Mouse (Mus musculus) embryonic facial prominence, embryonic 12.5 days (tissue): ENCODE measurements around the gene Asah2. TPM values are rescaled to one million over a fixed set of nuclear protein-coding genes. Genes with fewer than 3 reads are reported as not detected.

Source experiments
- ATAC-seq: fragments of 200-750 bp; cut with Nextera tagmentation; 2 replicates; pipeline ENCODE4 v1.8.0; 2017; ENCODE audit not compliant: insufficient number of reproducible peaks, insufficient read depth, low FRiP score, low TSS enrichment
- H3K27ac ChIP-seq: fragments of 300-500 bp; sonication (generic); 2 replicates; pipeline ENCODE4 v1.5.1; 2016; ENCODE audit warnings: mild to moderate bottlenecking
- H3K27me3 ChIP-seq: fragments of 300-500 bp; sonication (generic); 2 replicates; pipeline ENCODE4 v1.6.1; 2016; ENCODE audit warnings: mild to moderate bottlenecking, moderate library complexity
- H3K36me3 ChIP-seq: fragments of 300-500 bp; sonication (generic); 2 replicates; pipeline ENCODE4 v1.6.1; 2016; ENCODE audit warnings: mild to moderate bottlenecking
- H3K4me1 ChIP-seq: fragments of 300-500 bp; sonication (generic); 2 replicates; pipeline ENCODE4 v1.6.1; 2016
- H3K4me2 ChIP-seq: fragments of 300-500 bp; sonication (generic); replicated peaks from 2 replicates; pipeline ENCODE4 v1.6.1; 2016; ENCODE audit warnings: mild to moderate bottlenecking, moderate library complexity
- H3K4me3 ChIP-seq: fragments of 300-500 bp; sonication (generic); 2 replicates; pipeline ENCODE4 v1.5.1; 2016; ENCODE audit warnings: mild to moderate bottlenecking
- H3K9ac ChIP-seq: fragments of 300-500 bp; sonication (generic); 2 replicates; pipeline ENCODE4 v1.6.1; 2016; ENCODE audit warnings: mild to moderate bottlenecking, moderate library complexity
- H3K9me3 ChIP-seq: fragments of 300-500 bp; sonication (generic); 2 replicates; pipeline ENCODE4 v1.6.1; 2016; ENCODE audit warnings: mild to moderate bottlenecking, moderate library complexity
- WGBS: fragments of 180-500 bp; shearing (Covaris S2); methylation state at CpG from one replicate; pipeline ENCODE4 v1.1.7; 2016; 5-methylcytosine and 5-hydroxymethylcytosine counted together
- polyA plus RNA-seq: library from polyadenylated mRNA; unstranded; fragments of >200 nt; fragmentation: Nextera tagmentation; extraction: Ambion mirVana; gene quantifications from 2 replicates; pipeline ENCODE4 v1.2.1, GENCODE M21; 2016

Asah2 gene
- polyA plus RNA-seq, 1 experiment from 2014 or later: 1.6 TPM

DNA sequence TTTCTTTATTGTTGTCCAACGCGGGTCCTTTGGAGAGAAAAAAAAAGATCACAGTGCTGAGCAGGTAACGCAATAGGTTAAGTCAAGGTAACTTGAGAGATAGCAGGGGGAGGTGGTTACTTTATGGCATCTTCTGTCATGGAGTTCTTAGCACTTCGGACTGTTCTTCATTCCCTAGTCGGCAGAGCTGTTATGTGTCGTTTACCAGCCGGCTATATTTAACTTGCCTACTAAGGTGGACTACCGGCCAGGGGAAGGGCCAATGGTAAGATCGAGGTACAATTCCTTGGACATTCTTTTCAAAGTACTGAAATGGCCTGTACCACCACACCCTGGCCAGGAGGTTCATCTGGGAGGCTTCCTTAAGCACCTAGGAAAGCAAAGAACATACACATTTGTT, 16.1 kb upstream of the Asah2 start:
- 0 out of 2 replicates have a peak, but pooled peaks cover 5% of the 10 kb centered on the region for H3K36me3 ChIP-seq
- 91% methylated on average over 9 of the region's 9 CpGs for WGBS
- no peak overlapping the region for H3K27ac ChIP-seq
- no peak for ATAC-seq
- no peaks in the 10 kb centered on the region for H3K9me3 ChIP-seq
- no peak overlapping the region for H3K4me2 ChIP-seq
- no peak overlapping the region for H3K4me3 ChIP-seq
- no peak overlapping the region for H3K9ac ChIP-seq
- no peaks in the 10 kb centered on the region for H3K4me1 ChIP-seq
- H3K27me3 ChIP-seq: no peaks in the 10 kb centered on the region

DNA sequence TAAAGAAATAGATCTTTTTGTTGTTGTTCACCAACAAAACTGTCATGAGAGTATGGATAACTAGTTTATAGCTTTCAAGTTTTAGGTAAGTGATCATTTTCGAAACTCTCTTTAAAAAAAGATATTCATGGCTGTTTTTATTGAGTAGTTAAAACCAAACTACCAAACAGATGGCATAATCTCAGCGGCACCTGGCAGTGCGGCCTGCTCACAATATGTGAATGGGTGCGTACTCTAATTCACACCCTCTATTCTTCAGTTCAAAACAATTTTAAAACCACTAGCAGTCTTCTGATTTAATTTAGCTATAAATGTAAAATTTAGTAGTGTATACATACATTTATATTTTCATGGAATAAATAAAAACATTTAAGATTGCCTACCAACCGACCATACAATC, 15.2 kb upstream of the Asah2 start:
- H3K36me3 ChIP-seq: 0 out of 2 replicates have a peak, but pooled peaks cover 5% of the 10 kb centered on the region
- 94% methylated on average over 5 of the region's 5 CpGs for WGBS
- no peaks in the 10 kb centered on the region for H3K9me3 ChIP-seq
- H3K9ac ChIP-seq: no peak overlapping the region
- no peak overlapping the region for H3K27ac ChIP-seq
- no peak for ATAC-seq
- no peak overlapping the region for H3K4me2 ChIP-seq
- H3K27me3 ChIP-seq: no peaks in the 10 kb centered on the region
- H3K4me1 ChIP-seq: no peaks in the 10 kb centered on the region
- H3K4me3 ChIP-seq: no peak overlapping the region

- WGBS: 85% methylated on average over 1 of the region's 1 CpGs
- H3K9ac ChIP-seq: no peak overlapping the region
- H3K4me3 ChIP-seq: no peak overlapping the region
- H3K4me2 ChIP-seq: no peak overlapping the region
- H3K4me1 ChIP-seq: no peaks in the 10 kb centered on the region
- H3K27me3 ChIP-seq: no peaks in the 10 kb centered on the region
- H3K27ac ChIP-seq: no peak overlapping the region
- H3K36me3 ChIP-seq: 0 out of 2 replicates have a peak, but pooled peaks cover 5% of the 10 kb centered on the region
- ATAC-seq: no peak
- H3K9me3 ChIP-seq: no peaks in the 10 kb centered on the region
Measured at GRCm38 (mm10) chr19:32120798-32121197, 12.8 kb upstream of the Asah2 start.

DNA sequence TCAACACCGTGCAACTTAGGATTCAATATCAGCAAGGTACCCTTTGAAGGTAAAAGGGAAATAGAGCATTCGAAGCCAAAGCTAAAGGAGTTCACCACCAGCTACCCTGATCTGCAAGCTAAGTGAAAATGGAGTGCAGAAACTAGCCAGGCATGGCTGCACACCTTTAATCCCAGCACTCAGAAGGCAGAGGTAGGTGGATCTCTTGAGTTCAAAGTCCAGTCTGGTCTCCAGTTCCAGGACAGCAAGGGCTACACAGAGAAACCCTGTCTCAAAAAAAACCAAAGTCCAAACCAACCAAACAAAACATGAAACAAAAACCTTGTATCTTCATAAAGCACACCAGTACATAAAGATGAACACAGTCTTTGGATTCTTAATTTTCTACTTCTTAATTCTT, 11.7 kb upstream of the Asah2 start:
- ATAC-seq: no peak
- no peak overlapping the region for H3K4me2 ChIP-seq
- H3K4me1 ChIP-seq: no peaks in the 10 kb centered on the region
- H3K27me3 ChIP-seq: no peaks in the 10 kb centered on the region
- H3K27ac ChIP-seq: no peak overlapping the region
- 94% methylated on average over 2 of the region's 2 CpGs for WGBS
- H3K36me3 ChIP-seq: 0 out of 2 replicates have a peak, but pooled peaks cover 5% of the 10 kb centered on the region
- H3K9me3 ChIP-seq: no peaks in the 10 kb centered on the region
- H3K4me3 ChIP-seq: no peak overlapping the region
- no peak overlapping the region for H3K9ac ChIP-seq

GRCm38 (mm10) chr19:32118496-32118895, 10.5 kb upstream of the Asah2 start:
- Histone ChIP-seq H3K9ac (no peak overlapping the region), H3K4me3 (no peak overlapping the region), H3K36me3 (no peaks in the 10 kb centered on the region), H3K27ac (no peak overlapping the region), H3K27me3 (no peaks in the 10 kb centered on the region), H3K4me2 (no peak overlapping the region), H3K4me1 (no peaks in the 10 kb centered on the region), H3K9me3 (no peaks in the 10 kb centered on the region)
- ATAC-seq: no peak
- WGBS: 82% methylated on average over 3 of the region's 3 CpGs

DNA sequence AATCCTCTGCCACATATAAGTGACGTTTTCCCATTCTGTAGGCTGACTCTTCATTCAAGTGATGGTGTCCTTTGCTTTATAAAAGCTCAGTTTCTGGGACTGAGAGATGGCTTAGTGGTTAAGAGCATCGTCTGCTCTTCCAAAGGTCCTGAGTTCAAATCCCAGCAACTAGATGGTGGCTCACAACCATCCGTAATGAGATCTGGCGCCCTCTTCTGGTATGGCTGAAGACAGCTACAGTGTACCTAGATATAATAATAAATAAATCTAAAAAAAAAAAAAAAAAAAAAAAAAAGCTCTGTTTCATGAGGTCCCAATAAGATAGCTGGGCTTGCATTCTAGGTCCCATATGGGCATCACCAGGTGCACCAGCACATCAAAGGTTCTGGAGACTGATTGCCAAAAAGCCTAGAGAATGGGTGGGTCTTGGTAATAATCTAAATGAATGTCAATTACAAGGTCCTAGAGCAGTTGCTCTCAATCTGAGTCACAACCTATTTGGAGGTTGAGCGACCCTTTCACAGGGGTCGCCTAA, 9.5 kb upstream of the Asah2 start:
- Histone ChIP-seq H3K9ac (no peak overlapping the region), H3K9me3 (no peaks in the 10 kb centered on the region), H3K4me2 (no peak overlapping the region), H3K36me3 (no peaks in the 10 kb centered on the region), H3K27ac (no peak overlapping the region), H3K27me3 (no peaks in the 10 kb centered on the region), H3K4me1 (peaks cover 3% of the 10 kb centered on the region; the same call in 1 of the 2 replicates), H3K4me3 (no peak overlapping the region)
- no peak for ATAC-seq
- 78% methylated on average over 6 of the region's 6 CpGs for WGBS

- 75% methylated on average over 8 of the region's 8 CpGs for WGBS
- Histone ChIP-seq H3K4me1 (peaks cover 3% of the 10 kb centered on the region; the same call in 1 of the 2 replicates), H3K27ac (no peak overlapping the region), H3K4me3 (no peak overlapping the region), H3K36me3 (no peaks in the 10 kb centered on the region), H3K4me2 (no peak overlapping the region), H3K9me3 (no peaks in the 10 kb centered on the region), H3K9ac (no peak overlapping the region), H3K27me3 (no peaks in the 10 kb centered on the region)
- no peak for ATAC-seq
Measured at GRCm38 (mm10) chr19:32111866-32112790, 4.1 kb upstream of the Asah2 start.

DNA sequence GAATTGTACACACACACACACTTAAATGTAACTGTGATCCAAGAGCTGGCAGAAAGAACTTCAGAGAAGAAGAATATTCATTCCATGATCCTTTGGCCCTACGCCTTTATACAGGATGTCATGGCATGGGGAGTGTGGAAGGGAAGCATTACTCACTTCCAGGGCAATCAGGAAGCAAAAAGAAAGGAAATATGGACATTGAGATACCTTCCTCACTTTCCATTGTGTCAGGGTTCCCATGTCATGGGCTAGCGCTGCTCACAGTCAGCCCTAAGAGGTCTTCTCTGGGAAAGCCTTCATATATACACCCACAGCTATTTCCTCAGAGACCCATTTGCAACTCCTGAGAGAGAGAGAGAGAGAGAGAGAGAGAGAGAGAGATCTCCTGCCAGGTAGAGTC, 1.3 kb downstream of the Asah2 start:
- Histone ChIP-seq H3K36me3 (no peaks in the 10 kb centered on the region), H3K4me2 (peak overlapping the region; percentile 57), H3K9me3 (no peaks in the 10 kb centered on the region), H3K4me1 (peaks cover 16% of the 10 kb centered on the region), H3K27me3 (no peaks in the 10 kb centered on the region), H3K4me3 (0 out of 2 replicates have a peak overlapping the region, but pooled peaks have one; percentile 65), H3K27ac (no peak overlapping the region), H3K9ac (no peak overlapping the region)
- no peak for ATAC-seq
- WGBS: 82% methylated on average over 2 of the region's 2 CpGs

DNA sequence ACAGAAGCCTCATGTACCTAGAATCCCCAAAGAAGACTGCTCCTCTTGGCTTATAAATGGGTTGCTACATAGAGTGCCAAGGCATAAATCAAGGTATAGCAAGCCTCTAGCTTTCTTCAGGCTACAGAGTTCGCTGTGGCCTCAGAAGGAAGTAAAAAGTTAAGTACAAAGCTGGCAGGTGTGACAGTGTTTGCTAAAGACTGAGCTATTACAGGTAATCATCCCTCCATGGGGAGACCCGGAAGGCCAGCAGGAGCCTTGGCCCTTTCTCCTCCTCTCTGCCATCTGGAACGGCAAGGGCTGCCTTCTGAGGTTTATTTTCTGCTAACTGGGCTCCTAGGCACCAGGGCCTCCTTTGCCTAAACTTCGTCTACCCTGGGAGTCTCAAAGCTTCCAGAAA, 3.8 kb downstream of the Asah2 start:
- no peak overlapping the region for H3K27ac ChIP-seq
- no peaks in the 10 kb centered on the region for H3K27me3 ChIP-seq
- WGBS: 54% methylated on average over 4 of the region's 4 CpGs
- H3K4me2 ChIP-seq: no peak overlapping the region
- no peak overlapping the region for H3K9ac ChIP-seq
- ATAC-seq: no peak
- H3K9me3 ChIP-seq: no peaks in the 10 kb centered on the region
- H3K4me3 ChIP-seq: no peak overlapping the region
- no peaks in the 10 kb centered on the region for H3K36me3 ChIP-seq
- H3K4me1 ChIP-seq: peaks cover 16% of the 10 kb centered on the region

DNA sequence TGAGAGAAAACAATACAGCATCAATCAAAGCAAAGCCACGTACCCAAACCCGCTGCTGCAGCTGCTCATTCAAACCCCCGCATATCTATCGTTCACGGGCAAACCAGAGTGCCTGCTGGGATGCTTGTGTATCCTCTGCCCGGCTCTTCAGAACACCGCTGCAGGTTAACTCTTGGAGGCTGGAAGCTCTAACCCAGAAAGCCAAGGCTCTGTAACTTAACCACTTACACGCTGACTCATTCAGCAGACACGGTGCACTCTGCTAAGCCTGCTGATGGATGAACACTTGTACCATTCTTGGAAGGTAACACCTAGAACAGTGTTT, 5.1 kb downstream of the Asah2 start:
- no peaks in the 10 kb centered on the region for H3K27me3 ChIP-seq
- H3K4me2 ChIP-seq: peak overlapping the region; percentile 45
- no peaks in the 10 kb centered on the region for H3K36me3 ChIP-seq
- no peaks in the 10 kb centered on the region for H3K9me3 ChIP-seq
- 7% methylated on average over 9 of the region's 9 CpGs for WGBS
- H3K4me1 ChIP-seq: peaks cover 16% of the 10 kb centered on the region
- no peak for ATAC-seq
- H3K4me3 ChIP-seq: peak overlapping the region; percentile 17
- H3K9ac ChIP-seq: no peak overlapping the region
- no peak overlapping the region for H3K27ac ChIP-seq

GRCm38 (mm10) chr19:32102294-32102975, 5.6 kb downstream of the Asah2 start:
- Histone ChIP-seq H3K36me3 (no peaks in the 10 kb centered on the region), H3K4me1 (peaks cover 16% of the 10 kb centered on the region), H3K9me3 (no peaks in the 10 kb centered on the region), H3K9ac (no peak overlapping the region), H3K4me3 (peak overlapping the region; percentile 17), H3K27me3 (no peaks in the 10 kb centered on the region), H3K4me2 (peak overlapping the region; percentile 45), H3K27ac (no peak overlapping the region)
- no peak for ATAC-seq
- 16% methylated on average over 18 of the region's 18 CpGs for WGBS

GRCm38 (mm10) chr19:32098582-32098981, 9.4 kb downstream of the Asah2 start:
- H3K9ac ChIP-seq: no peak overlapping the region
- H3K4me1 ChIP-seq: peaks cover 11% of the 10 kb centered on the region
- H3K36me3 ChIP-seq: no peaks in the 10 kb centered on the region
- no peak for ATAC-seq
- H3K27me3 ChIP-seq: no peaks in the 10 kb centered on the region
- H3K27ac ChIP-seq: no peak overlapping the region
- H3K4me3 ChIP-seq: no peak overlapping the region
- WGBS: 77% methylated on average over 3 of the region's 3 CpGs
- no peak overlapping the region for H3K4me2 ChIP-seq
- H3K9me3 ChIP-seq: no peaks in the 10 kb centered on the region
